Mouse (Mus musculus): ENCODE data around the gene Gm20388.
"Not testable (repeated sequence)": the region's sequence is repeated elsewhere in the genome, so short reads cannot be mapped to it uniquely, and the experiment has no call there.

The Gm20388 gene

GRCm38 (mm10) chr8:123564221-123564620 is 3653.6 kb downstream of the Gm20388 start:
- in situ Hi-C loops (cut with MboI, MseI) = loop anchor here (25.0 kb wide), 5 partner anchors 527 to 1977 kb away; partner anchors contain the start of genes Ankrd11, Cdt1, Cyba and Fbxo31

GRCm38 (mm10) chr8:123575386-123575785 is 3664.7 kb downstream of the Gm20388 start:
- in situ Hi-C loops (cut with MboI, MseI) = not testable (repeated sequence)

- in situ Hi-C loops (cut with MboI, MseI) = not testable (repeated sequence)
Observed at GRCm38 (mm10) chr8:123600666-123601172, 3690.1 kb downstream of the Gm20388 start.

GRCm38 (mm10) chr8:123601457-123601856 is 3690.8 kb downstream of the Gm20388 start:
- in situ Hi-C loops (cut with MboI, MseI) = not testable (repeated sequence)

- in situ Hi-C loops (cut with MboI, MseI) = loop anchor here (5.0 to 10.0 kb wide), 2 partner anchors 80 to 288 kb away; no protein-coding TSS in a partner anchor
Observed at GRCm38 (mm10) chr8:123612652-123613051, 3702.0 kb downstream of the Gm20388 start.

- in situ Hi-C loops (cut with MboI, MseI) = not testable (repeated sequence)
Observed at GRCm38 (mm10) chr8:123623523-123623922, 3712.9 kb downstream of the Gm20388 start.

- in situ Hi-C loops (cut with MboI, MseI) = no loop called here
Observed at GRCm38 (mm10) chr8:123624274-123624673, 3713.6 kb downstream of the Gm20388 start.

GRCm38 (mm10) chr8:123624702-123625101 is 3714.1 kb downstream of the Gm20388 start:
- in situ Hi-C loops (cut with MboI, MseI) = loop anchor here (5.0 kb wide), 1 partner anchor 32 kb away; no protein-coding TSS in a partner anchor

GRCm38 (mm10) chr8:123625717-123626116 is 3715.1 kb downstream of the Gm20388 start:
- in situ Hi-C loops (cut with MboI, MseI) = loop anchor here (5.0 kb wide), 1 partner anchor 33 kb away; no protein-coding TSS in a partner anchor

- in situ Hi-C loops (cut with MboI, MseI) = loop anchor here (5.0 kb wide), 1 partner anchor 35 kb away; no protein-coding TSS in a partner anchor
Observed at GRCm38 (mm10) chr8:123627410-123628147, 3716.9 kb downstream of the Gm20388 start.

GRCm38 (mm10) chr8:123628253-123628967 is 3717.8 kb downstream of the Gm20388 start:
- in situ Hi-C loops (cut with MboI, MseI) = loop anchor here (5.0 kb wide), 1 partner anchor 36 kb away; no protein-coding TSS in a partner anchor

- in situ Hi-C loops (cut with MboI, MseI) = loop anchor here (5.0 kb wide), 1 partner anchor 37 kb away; no protein-coding TSS in a partner anchor
Observed at GRCm38 (mm10) chr8:123628968-123629755, 3718.5 kb downstream of the Gm20388 start.

GRCm38 (mm10) chr8:123630058-123630457 is 3719.4 kb downstream of the Gm20388 start:
- in situ Hi-C loops (cut with MboI, MseI) = no loop called here

GRCm38 (mm10) chr8:123630841-123631251 is 3720.2 kb downstream of the Gm20388 start:
- in situ Hi-C loops (cut with MboI, MseI) = no loop called here

- in situ Hi-C loops (cut with MboI, MseI) = not testable (repeated sequence)
Observed at GRCm38 (mm10) chr8:123631746-123632145, 3721.1 kb downstream of the Gm20388 start.

GRCm38 (mm10) chr8:123632257-123632656 is 3721.6 kb downstream of the Gm20388 start:
- in situ Hi-C loops (cut with MboI, MseI) = no loop called here

- in situ Hi-C loops (cut with MboI, MseI) = no loop called here
Observed at GRCm38 (mm10) chr8:123633801-123634200, 3723.2 kb downstream of the Gm20388 start.

GRCm38 (mm10) chr8:123634395-123635131 is 3723.9 kb downstream of the Gm20388 start:
- in situ Hi-C loops (cut with MboI, MseI) = no loop called here

GRCm38 (mm10) chr8:123635671-123636070 is 3725.0 kb downstream of the Gm20388 start:
- in situ Hi-C loops (cut with MboI, MseI) = no loop called here

GRCm38 (mm10) chr8:123643330-123644051 is 3732.8 kb downstream of the Gm20388 start:
- in situ Hi-C loops (cut with MboI, MseI) = no loop called here

Data from T-helper 1 cell (primary cell).